Mouse (Mus musculus): ENCODE results near the gene Oaf. TPM values are rescaled to one million over a fixed set of nuclear protein-coding genes. Genes with fewer than 3 reads are reported as not detected.

Gene Oaf
- total and polyA plus RNA-seq, 3 experiments: not detected

DNA sequence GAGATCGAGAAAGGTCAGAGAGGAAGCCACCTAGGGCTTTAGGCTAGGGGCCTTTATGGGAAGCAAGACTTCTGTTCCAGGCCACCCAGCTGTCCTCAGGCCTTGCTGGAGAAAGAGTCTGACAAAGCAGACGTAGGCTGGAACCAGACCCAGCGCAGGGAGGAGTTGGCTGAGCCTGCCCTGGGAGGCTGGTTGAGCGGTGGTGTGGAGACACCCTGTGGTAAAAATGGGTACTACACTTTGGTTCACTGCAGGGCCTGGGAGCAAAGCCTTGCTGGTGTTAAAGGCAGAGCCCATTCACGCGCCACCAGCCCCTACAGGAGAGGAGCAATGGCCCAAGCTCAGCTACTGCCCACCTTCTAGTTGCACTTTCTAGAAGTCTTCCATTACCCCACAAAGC lies 44.6 kb upstream of the Oaf start:
- Histone ChIP-seq H3K27ac (ENCODE audit: insufficient read depth, low read depth) (no peak overlapping the region), H3K36me3 (replicated peaks in 1 of 2; ENCODE audit: control insufficient read depth in 1 of 2, insufficient read depth in 1 of 2, low read length in 1 of 2) (no peaks in the 10 kb centered on the region), H3K9me3 (replicated peaks; ENCODE audit: low read length) (no peaks in the 10 kb centered on the region), H3K9ac (ENCODE audit: insufficient read depth, low read depth) (no peak overlapping the region), H3K79me2 (replicated peaks; ENCODE audit: control insufficient read depth, extremely low read depth, insufficient read depth, poor library complexity, severe bottlenecking) (no peaks in the 10 kb centered on the region), H3K27me3 (replicated peaks) (peaks cover 51% of the 10 kb centered on the region), H3K4me3 (replicated peaks in 1 of 3; ENCODE audit: low read depth in 2 of 3, low read length in 2 of 3, poor library complexity in 1 of 3) (no peak overlapping the region), H3K4me1 (ENCODE audit: control insufficient read depth in 1 of 2, insufficient read depth in 2 of 2) (no peaks in the 10 kb centered on the region; a peak in 1 of 4 replicates), H3K4me2 (ENCODE audit: insufficient read depth, low read depth, poor library complexity, severe bottlenecking) (no peak overlapping the region)
- DNase-seq (ENCODE audit: extremely low read depth): peak; percentile 70
- in situ Hi-C loops (cut with MboI; ENCODE audit: low pct_ligation_motif_present, low pct_unique_long_range_greater_than_20kb, low sequenced_read_pairs): loop anchor here (10.0 kb wide), 1 partner anchor 149 kb away; no protein-coding TSS in a partner anchor
- TF ChIP-seq EP300 (IDR thresholded peaks at IDR 0.05; ENCODE audit: low read length): no peak
- TF ChIP-seq SIN3A (IDR thresholded peaks at IDR 0.05; ENCODE audit: low read length): no peak
- no peak for TF ChIP-seq MEF2A (IDR thresholded peaks at IDR 0.05; ENCODE audit: borderline replicate concordance, low read depth, low read length)
- peak; percentile 84 to 95 for TF ChIP-seq CTCF (conservative IDR thresholded peaks at IDR 0.05 in 1 of 2, IDR thresholded peaks at IDR 0.05 in 1 of 2; ENCODE audit: low read depth in 2 of 2, low read length in 2 of 2)
- no peak for TF ChIP-seq UBTF (IDR thresholded peaks at IDR 0.05; ENCODE audit: low read depth, low read length)
- TF ChIP-seq ZC3H11A (IDR thresholded peaks at IDR 0.05; ENCODE audit: low read depth, low read length): peak; percentile 64
- no peak for TF ChIP-seq JUN (IDR thresholded peaks at IDR 0.05; ENCODE audit: insufficient read depth, low read depth, low read length)
- TF ChIP-seq MAFK (IDR thresholded peaks at IDR 0.05; ENCODE audit: insufficient replicate concordance, low read length): no peak
- no peak for TF ChIP-seq ZMIZ1 (IDR thresholded peaks at IDR 0.05; ENCODE audit: low read depth, low read length)
- no peak for TF ChIP-seq HCFC1 (IDR thresholded peaks at IDR 0.05; ENCODE audit: low read depth, low read length)
- no peak for TF ChIP-seq MXI1 (IDR thresholded peaks at IDR 0.05; ENCODE audit: low read depth, low read length)
- no peak for TF ChIP-seq GABPA (IDR thresholded peaks at IDR 0.05; ENCODE audit: insufficient replicate concordance, low read depth, low read length)
- no peak for TF ChIP-seq CHD2 (IDR thresholded peaks at IDR 0.05; ENCODE audit: low read length)
- peak; percentile 94 for TF ChIP-seq SMC3 (IDR thresholded peaks at IDR 0.05; ENCODE audit: low read depth, low read length)
- TF ChIP-seq IRF4 (IDR thresholded peaks at IDR 0.05; ENCODE audit: low read depth, low read length): no peak
- TF ChIP-seq RAD21 (IDR thresholded peaks at IDR 0.05; ENCODE audit: low read depth, low read length): peak; percentile 94
- 0 out of 2 replicates have a peak, but pooled peaks have one; percentile 12 for TF ChIP-seq NRF1 (IDR thresholded peaks at IDR 0.05; ENCODE audit: low read depth, low read length)
- no peak for TF ChIP-seq MAX (IDR thresholded peaks at IDR 0.05; ENCODE audit: low read length)
- dilution Hi-C loops (cut with MboI; ENCODE audit: extremely low pct_ligation_motif_present, extremely low pct_unique_long_range_greater_than_20kb, low sequenced_read_pairs): no loop called here

DNA sequence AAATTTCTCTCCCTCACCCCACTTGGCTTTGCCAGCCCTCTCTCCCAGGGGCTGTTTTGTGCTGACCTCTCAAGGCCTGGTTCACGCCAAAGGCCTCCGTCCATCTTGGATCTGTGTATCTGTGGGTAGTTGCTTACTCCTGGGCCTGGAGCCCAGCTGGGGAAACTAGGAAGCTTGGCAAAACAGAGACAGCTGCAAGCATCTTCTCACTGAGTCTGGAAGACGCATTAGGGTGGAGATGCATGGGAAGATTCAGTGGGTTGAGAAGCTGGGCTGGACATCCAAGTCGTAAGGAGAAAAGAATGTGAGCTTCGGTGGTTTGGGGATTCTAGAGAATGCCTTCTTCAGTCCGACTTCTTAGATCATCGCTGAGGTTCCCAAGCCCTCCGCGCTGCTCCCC lies 34.0 kb upstream of the Oaf start:
- H3K27ac ChIP-seq (ENCODE audit: insufficient read depth, low read depth): no peak overlapping the region
- TF ChIP-seq USF2 (conservative IDR thresholded peaks at IDR 0.05; ENCODE audit: low read depth, low read length) (no peak), SMC3 (IDR thresholded peaks at IDR 0.05; ENCODE audit: low read depth, low read length) (no peak), MXI1 (IDR thresholded peaks at IDR 0.05; ENCODE audit: low read depth, low read length) (no peak), E2F4 (IDR thresholded peaks at IDR 0.05; ENCODE audit: insufficient replicate concordance, low read depth, low read length) (no peak), POLR2AphosphoS2 (IDR thresholded peaks at IDR 0.05; ENCODE audit: low read depth, low read length) (no peak), NELFE (IDR thresholded peaks at IDR 0.05; ENCODE audit: low read depth, low read length) (no peak), GABPA (IDR thresholded peaks at IDR 0.05; ENCODE audit: insufficient replicate concordance, low read depth, low read length) (no peak), ZMIZ1 (IDR thresholded peaks at IDR 0.05; ENCODE audit: low read depth, low read length) (no peak), ETS1 (conservative IDR thresholded peaks at IDR 0.05; ENCODE audit: low read depth, low read length) (no peak), TCF12 (IDR thresholded peaks at IDR 0.05; ENCODE audit: low read depth, low read length) (no peak), ZC3H11A (IDR thresholded peaks at IDR 0.05; ENCODE audit: low read depth, low read length) (no peak)
- no peaks in the 10 kb centered on the region for H3K4me1 ChIP-seq (ENCODE audit: control insufficient read depth in 1 of 2, insufficient read depth in 2 of 2)
- H3K4me2 ChIP-seq (ENCODE audit: insufficient read depth, low read depth, poor library complexity, severe bottlenecking): no peak overlapping the region
- no peaks in the 10 kb centered on the region for H3K9me3 ChIP-seq (replicated peaks; ENCODE audit: low read length)
- no peaks in the 10 kb centered on the region for H3K79me2 ChIP-seq (replicated peaks; ENCODE audit: control insufficient read depth, extremely low read depth, insufficient read depth, poor library complexity, severe bottlenecking)
- no peak overlapping the region for H3K4me3 ChIP-seq (replicated peaks in 1 of 3; ENCODE audit: low read depth in 2 of 3, low read length in 2 of 3, poor library complexity in 1 of 3)
- DNase-seq (ENCODE audit: extremely low read depth): no peak
- in situ Hi-C loops (cut with MboI; ENCODE audit: low pct_ligation_motif_present, low pct_unique_long_range_greater_than_20kb, low sequenced_read_pairs): no loop called here
- dilution Hi-C loops (cut with MboI; ENCODE audit: extremely low pct_ligation_motif_present, extremely low pct_unique_long_range_greater_than_20kb, low sequenced_read_pairs): no loop called here
- H3K36me3 ChIP-seq (replicated peaks in 1 of 2; ENCODE audit: control insufficient read depth in 1 of 2, insufficient read depth in 1 of 2, low read length in 1 of 2): no peaks in the 10 kb centered on the region
- no peak overlapping the region for H3K9ac ChIP-seq (ENCODE audit: insufficient read depth, low read depth)
- H3K27me3 ChIP-seq (replicated peaks): peaks cover 60% of the 10 kb centered on the region

Data from CH12.LX (cell line).